Mouse (Mus musculus) CH12.LX (cell line): ENCODE results near the gene Cfap77.
A peak's percentile ranks its signal among the peaks of the same experiment; 100 is the strongest.

Experiments
- BHLHE40 ChIP-seq: IDR thresholded peaks from 2 replicates; pipeline ENCODE4 v1.6.1; 2011; ENCODE audit warnings: mild to moderate bottlenecking, low read depth, low read length, improper control_type of control experiment
- CTCF ChIP-seq, 2 experiments: IDR thresholded peaks in 1 of 2; conservative IDR thresholded peaks in 1 of 2; 2 replicates each; pipeline ENCODE4 v1.5.1; 2011 to 2012; ENCODE audit warnings: low read depth in 2 of 2, low read length in 2 of 2, improper control_type of control experiment in 1 of 2, inconsistent platforms in 1 of 2, mild to moderate bottlenecking in 1 of 2, moderate library complexity in 1 of 2
- EP300 ChIP-seq: IDR thresholded peaks from 2 replicates; pipeline ENCODE4 v1.6.1; 2011; ENCODE audit warnings: low read length, improper control_type of control experiment
- ETS1 ChIP-seq: conservative IDR thresholded peaks from 2 replicates; pipeline ENCODE4 v1.6.1; 2012; ENCODE audit warnings: low read depth, mild to moderate bottlenecking, inconsistent platforms, low read length, improper control_type of control experiment, moderate library complexity
- GABPA ChIP-seq: IDR thresholded peaks from 2 replicates; pipeline ENCODE4 v1.6.1; 2012; ENCODE audit warnings: low read depth, low read length, improper control_type of control experiment, inconsistent platforms; ENCODE audit not compliant: insufficient replicate concordance
- NELFE ChIP-seq: IDR thresholded peaks from 2 replicates; pipeline ENCODE4 v1.6.1; 2011; ENCODE audit warnings: low read depth, low read length, improper control_type of control experiment
- POLR2A ChIP-seq: IDR thresholded peaks from 2 replicates; pipeline ENCODE4 v1.6.1; 2011; ENCODE audit warnings: low read depth, mild to moderate bottlenecking, improper control_type of control experiment, low read length
- USF1 ChIP-seq: IDR thresholded peaks from 2 replicates; pipeline ENCODE4 v1.6.1; 2014; ENCODE audit warnings: low read depth, mild to moderate bottlenecking, inconsistent platforms, low read length, improper control_type of control experiment

DNA sequence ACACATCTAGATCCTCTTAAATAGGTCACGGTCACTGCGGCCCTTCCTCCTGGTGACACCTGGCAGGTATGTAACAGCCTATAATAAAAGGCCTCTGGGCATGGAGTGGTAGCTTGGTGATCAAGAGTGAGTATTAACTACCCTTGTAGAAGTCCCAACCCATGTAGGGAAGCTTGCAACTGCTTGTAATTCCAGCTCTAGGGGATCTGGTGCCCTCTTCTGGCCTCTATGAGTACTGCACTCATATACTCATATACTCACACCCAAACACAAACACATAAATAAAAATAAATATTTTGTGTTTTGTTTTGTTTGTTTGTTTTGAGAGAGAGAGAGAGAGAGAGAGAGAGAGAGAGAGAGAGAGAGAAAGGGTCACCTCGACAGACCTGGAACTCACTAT lies 66.1 kb downstream of the Cfap77 start:
- TF ChIP-seq USF1 (no peak), NELFE (no peak), CTCF (conservative IDR thresholded peaks at IDR 0.05 in 1 of 2, IDR thresholded peaks at IDR 0.05 in 1 of 2; ENCODE audit: low read depth in 2 of 2, low read length in 2 of 2) (peak; percentile 14 to 35; a peak in 2 of 4 replicates), POLR2A (no peak), BHLHE40 (no peak), EP300 (no peak), GABPA (no peak), ETS1 (no peak)
